Mouse (Mus musculus): ENCODE measurements around the gene Thra.

Gene Thra

DNA sequence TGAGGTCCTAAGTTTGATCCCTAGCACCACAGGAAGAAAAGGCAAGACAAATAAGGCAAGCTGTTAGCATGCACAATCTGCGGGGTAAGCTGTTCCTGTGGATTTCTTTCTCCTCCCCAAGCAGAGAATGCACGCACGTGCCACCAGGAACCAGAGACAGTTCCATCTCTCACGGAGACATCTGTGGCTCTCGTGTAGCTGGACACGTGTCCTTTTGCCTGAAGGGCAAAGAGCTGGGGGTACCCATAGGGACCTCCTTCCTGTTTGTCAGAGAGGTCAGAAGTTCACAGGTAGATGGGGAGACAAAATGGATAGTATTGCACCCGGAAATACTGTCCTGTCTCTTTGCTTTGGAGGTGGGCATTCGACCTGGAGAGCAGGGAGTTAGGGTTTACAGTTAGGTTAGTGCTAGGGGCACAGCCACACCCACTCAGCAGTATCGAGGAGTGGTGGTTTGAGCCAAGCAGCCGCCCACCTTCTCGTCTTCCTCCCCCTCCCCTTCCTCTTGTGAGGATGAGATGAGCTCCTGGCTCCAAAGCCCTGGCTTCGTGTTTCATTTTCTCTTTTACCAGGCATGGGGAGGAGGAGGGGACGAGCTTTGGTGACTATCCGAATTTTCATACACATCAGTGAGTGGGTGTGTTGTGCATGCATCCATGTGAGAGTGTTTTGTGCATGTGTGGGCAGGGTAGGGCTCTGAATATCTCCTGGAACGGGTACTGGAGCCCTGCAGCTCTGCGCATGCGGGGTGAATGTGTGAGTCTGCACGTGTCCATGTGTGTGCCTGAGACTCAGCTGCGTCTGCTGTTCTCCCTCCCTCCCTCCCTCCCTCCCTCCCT, 6.6 kb downstream of the Thra start:
- peak; percentile 96 for DNase-seq

GRCm38 (mm10) chr11:98747804-98748505, 7.5 kb downstream of the Thra start:
- DNase-seq = peak; percentile 81

GRCm38 (mm10) chr11:98748506-98749416, 8.3 kb downstream of the Thra start:
- DNase-seq = peak; percentile 76

GRCm38 (mm10) chr11:98749716-98750115, 9.3 kb downstream of the Thra start:
- DNase-seq = peak; percentile 75

- peak; percentile 84 for DNase-seq
Observed at GRCm38 (mm10) chr11:98750351-98751201, 10.1 kb downstream of the Thra start.

- peak; percentile 63 for DNase-seq
Observed at GRCm38 (mm10) chr11:98751221-98751782, 10.9 kb downstream of the Thra start.

DNA sequence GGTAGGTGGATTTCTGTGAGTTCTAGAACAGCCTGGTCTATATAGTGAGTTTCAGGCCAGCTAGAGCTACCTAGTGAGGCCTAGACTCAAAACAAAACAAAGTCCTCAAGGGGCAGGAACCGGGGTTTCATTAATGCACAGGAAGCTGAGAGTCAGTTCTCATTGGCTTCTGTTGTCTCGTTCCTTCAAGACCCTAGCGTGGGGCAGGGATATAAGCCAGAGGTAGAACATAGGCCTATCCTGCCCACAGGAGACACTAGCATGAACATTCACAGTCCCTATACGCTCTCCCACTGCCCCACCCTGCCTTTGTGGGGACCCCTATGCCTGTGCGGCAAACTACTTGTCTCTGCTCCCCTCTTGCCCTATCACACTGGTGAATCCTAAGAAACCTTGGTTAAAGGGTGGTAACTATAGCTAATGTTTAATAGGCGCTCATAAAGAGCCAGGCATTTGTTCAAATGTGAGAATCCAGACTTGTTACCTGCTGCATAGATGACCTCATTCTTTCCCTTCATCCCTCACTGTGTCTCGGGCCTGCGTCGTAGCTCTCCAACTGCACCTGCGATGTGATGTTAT, 12.2 kb downstream of the Thra start:
- peak; percentile 50 for DNase-seq

DNA sequence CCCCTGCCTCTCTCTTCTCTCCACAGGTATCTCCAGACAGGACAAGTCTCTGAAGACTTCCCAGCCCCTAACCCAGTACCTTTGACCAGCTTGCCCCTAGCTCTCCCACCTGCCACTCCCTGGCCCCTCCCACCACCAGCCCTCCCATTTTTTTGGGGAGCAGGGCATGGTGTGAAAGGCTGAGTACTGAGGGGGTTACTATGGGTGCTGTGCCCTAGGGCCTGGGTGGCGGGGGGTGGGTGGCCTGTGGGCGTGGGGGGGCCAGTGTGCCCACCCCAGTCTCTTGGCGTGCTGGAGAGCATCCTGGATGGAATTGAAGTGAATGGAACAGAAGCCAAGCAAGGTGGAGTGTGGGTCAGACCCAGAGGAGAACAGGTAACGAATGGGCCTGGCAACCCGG, 12.8 kb downstream of the Thra start:
- DNase-seq = no peak

DNA sequence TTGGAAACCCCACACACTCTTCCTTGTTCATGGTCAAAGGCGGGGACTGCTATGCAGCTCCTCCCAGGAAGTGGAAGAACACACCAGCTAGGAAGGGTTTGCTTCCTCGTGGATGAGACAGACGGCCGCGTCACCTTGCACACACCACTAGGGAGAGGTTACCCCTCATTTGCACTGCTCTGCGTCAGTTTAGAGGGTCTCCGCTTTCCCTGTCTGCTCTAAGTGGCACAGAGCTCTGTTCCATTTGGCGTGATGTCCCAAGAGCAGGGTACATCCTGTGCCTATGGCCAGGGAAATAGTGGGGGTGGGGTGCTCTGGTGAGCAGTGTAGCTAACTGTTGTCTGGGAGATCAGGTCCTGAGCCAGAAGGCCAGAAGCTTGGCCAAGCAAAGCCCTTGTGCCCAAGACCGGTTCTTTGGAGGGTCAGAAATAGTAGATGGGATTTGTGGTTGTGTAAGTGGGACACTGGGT, 13.7 kb downstream of the Thra start:
- no peak for DNase-seq

- peak; percentile 80 for DNase-seq
Observed at GRCm38 (mm10) chr11:98754621-98755181, 14.3 kb downstream of the Thra start.

DNA sequence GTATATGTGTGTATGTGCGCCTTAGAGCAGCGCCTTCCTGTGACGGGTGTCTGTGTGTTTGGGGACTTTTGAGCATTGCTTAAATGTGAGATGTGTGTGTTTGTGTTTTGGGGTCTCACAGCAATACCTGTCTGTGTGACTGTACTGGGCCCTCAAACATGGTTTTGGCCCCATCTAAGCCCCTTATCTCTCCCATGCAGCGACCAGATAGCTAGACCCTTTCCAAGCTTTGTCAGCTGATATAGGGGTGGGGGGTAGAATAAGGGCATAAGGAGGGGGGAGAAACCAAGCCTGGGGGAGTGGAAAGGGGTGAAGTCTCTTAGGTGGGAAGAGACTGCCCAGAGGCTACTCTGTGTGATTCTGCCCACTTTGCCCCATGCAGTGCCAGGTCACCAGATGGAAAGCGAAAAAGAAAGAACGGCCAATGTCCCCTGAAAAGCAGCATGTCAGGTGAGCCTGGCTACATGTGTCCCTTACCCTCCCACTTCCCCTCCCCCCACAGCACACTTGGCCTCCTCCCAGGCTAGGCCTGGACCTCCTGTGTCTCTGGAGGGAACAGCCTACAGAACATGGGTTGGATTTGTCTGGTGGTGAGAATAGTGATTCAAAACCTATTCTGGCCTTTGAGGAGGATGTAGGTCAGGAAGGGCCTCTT, 15.4 kb downstream of the Thra start:
- peak; percentile 70 for DNase-seq

GRCm38 (mm10) chr11:98756711-98757110, 16.3 kb downstream of the Thra start:
- DNase-seq = no peak

DNA sequence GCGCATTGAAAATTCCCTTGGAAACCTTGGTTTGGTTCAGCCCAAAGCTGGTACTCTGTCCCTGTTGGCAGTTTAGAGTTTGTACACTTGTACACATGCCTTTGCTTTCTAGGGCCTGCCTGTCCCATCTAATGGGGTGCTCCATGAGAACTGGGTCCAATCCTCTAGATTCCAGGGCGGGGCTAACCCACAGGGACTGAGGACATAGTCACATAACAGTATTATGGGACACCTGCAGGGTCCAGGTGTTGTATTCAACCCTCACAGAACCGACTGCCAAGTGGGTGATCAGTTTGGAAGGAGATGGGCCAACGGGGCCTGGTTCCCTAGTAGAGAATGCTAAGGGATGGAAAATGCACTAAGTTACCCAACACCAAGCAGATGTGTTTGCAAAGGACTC, 21.5 kb downstream of the Thra start:
- DNase-seq = no peak

GRCm38 (mm10) chr11:98762756-98763501, 22.5 kb downstream of the Thra start:
- no peak for DNase-seq

GRCm38 (mm10) chr11:98763502-98763861, 23.0 kb downstream of the Thra start:
- DNase-seq = no peak

DNA sequence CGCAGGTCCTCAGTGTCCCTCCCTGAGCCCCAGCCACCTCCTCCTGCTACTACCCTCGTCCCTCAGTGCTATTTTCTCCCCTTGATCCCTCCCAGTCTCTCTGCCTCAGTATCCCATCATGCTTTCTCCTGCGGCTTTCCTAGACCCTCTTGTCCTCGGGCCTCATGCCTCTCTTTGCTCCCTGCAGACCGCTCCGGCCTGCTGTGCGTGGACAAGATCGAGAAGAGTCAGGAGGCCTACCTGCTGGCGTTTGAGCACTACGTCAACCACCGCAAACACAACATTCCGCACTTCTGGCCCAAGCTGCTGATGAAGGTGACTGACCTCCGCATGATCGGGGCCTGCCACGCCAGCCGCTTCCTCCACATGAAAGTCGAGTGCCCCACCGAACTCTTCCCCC, 23.7 kb downstream of the Thra start:
- no peak for DNase-seq

DNA sequence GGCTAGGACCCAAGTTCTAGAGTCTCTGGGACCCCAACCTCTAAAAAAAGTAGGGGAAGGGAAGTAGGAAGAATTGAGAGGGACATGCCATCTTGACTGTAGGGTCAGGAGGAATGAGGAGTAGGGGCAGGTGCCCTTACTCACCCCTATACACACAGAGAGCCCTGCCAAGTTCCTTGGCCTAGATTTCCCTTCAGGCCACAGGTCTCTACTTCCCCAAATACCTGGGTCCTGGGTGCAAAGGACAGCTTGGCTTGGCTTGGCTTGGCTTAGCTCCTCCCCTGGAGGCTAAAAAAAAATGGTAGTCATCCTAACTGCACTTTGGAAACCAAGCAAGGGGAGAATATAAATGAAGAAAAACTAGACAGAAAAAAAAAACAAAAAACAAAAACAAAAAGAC, 24.3 kb downstream of the Thra start:
- no peak for DNase-seq

GRCm38 (mm10) chr11:98765421-98766309, 25.2 kb downstream of the Thra start:
- DNase-seq = no peak

DNA sequence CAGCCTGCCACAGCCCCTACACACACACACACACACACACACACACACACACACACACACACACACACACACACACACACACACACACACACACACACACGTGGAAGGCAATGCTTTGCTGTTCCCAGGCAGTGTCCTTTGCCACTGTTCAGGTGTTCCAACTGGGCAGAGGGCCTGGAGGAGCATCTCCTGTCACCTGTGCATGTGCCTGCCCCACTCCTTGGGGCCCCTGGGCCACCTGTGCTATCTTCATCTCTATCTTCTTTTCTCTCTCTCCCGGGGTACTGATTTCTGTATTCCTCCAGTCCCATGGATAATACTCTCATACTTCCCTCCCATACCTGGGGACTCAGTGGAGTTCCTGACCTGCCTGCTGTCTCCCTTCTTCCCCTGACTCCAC, 25.9 kb downstream of the Thra start:
- no peak for DNase-seq
